Mouse (Mus musculus) kidney, embryonic 16.5 days (tissue): ENCODE measurements around the gene Tax1bp3. TPM values are rescaled to one million over a fixed set of nuclear protein-coding genes. Genes with fewer than 3 reads are reported as not detected.

Source experiments
- ATAC-seq: fragments of 200-750 bp; cut with Nextera tagmentation; 2 replicates; pipeline ENCODE4 v1.8.0; 2017; ENCODE audit warnings: moderate TSS enrichment; ENCODE audit not compliant: low FRiP score, low TSS enrichment
- H3K27ac ChIP-seq: fragments of 300-500 bp; sonication (generic); 2 replicates; pipeline ENCODE4 v1.5.1; 2014; ENCODE audit warnings: low read length
- H3K27me3 ChIP-seq: fragments of 300-500 bp; sonication (generic); 2 replicates; pipeline ENCODE4 v1.6.1; 2014; ENCODE audit warnings: low read length, control low read depth, mixed read lengths; ENCODE audit not compliant: insufficient read depth
- H3K36me3 ChIP-seq: fragments of 300-500 bp; sonication (generic); 2 replicates; pipeline ENCODE4 v1.6.1; 2014; ENCODE audit warnings: low read length, control low read depth, mixed read lengths; ENCODE audit not compliant: insufficient read depth
- H3K4me1 ChIP-seq: fragments of 300-500 bp; sonication (generic); 2 replicates; pipeline ENCODE4 v1.6.1; 2014; ENCODE audit warnings: low read length, control low read depth, mixed read lengths; ENCODE audit not compliant: insufficient read depth
- H3K4me2 ChIP-seq: fragments of 300-500 bp; sonication (generic); replicated peaks from 2 replicates; pipeline ENCODE4 v1.6.1; 2014; ENCODE audit warnings: low read depth, low read length
- H3K4me3 ChIP-seq: fragments of 300-500 bp; sonication (generic); 2 replicates; pipeline ENCODE4 v1.5.1; 2014; ENCODE audit warnings: mild to moderate bottlenecking, low read length
- H3K9ac ChIP-seq: fragments of 300-500 bp; sonication (generic); replicated peaks from 2 replicates; pipeline ENCODE4 v1.6.1; 2014; ENCODE audit warnings: low read length
- H3K9me3 ChIP-seq: fragments of 300-500 bp; sonication (generic); 2 replicates; pipeline ENCODE4 v1.6.1; 2016; ENCODE audit warnings: low read length, control low read depth
- WGBS: fragments of 180-500 bp; shearing (Covaris S2); extraction: QIAGEN DNeasy Blood & Tissue Kit; methylation state at CpG from one replicate; pipeline ENCODE4 v1.1.7; 2014; 5-methylcytosine and 5-hydroxymethylcytosine counted together
- polyA plus RNA-seq: library from polyadenylated mRNA; unstranded; fragments of >200 nt; fragmentation: Nextera tagmentation; extraction: Ambion mirVana; gene quantifications from 2 replicates; pipeline ENCODE4 v1.2.1, GENCODE M21; 2015

Tax1bp3 gene
- polyA plus RNA-seq, 1 experiment from 2014 or later: 251 TPM

GRCm38 (mm10) chr11:73146026-73146974 is 30.6 kb upstream of the Tax1bp3 start:
- no peaks in the 10 kb centered on the region for H3K9me3 ChIP-seq
- ATAC-seq: no peak
- no peaks in the 10 kb centered on the region for H3K36me3 ChIP-seq
- H3K27me3 ChIP-seq: no peaks in the 10 kb centered on the region
- no peak overlapping the region for H3K4me3 ChIP-seq
- WGBS: 48% methylated on average over 11 of the region's 11 CpGs
- H3K4me2 ChIP-seq: no peak overlapping the region
- no peak overlapping the region for H3K27ac ChIP-seq
- no peak overlapping the region for H3K9ac ChIP-seq
- H3K4me1 ChIP-seq: no peaks in the 10 kb centered on the region

DNA sequence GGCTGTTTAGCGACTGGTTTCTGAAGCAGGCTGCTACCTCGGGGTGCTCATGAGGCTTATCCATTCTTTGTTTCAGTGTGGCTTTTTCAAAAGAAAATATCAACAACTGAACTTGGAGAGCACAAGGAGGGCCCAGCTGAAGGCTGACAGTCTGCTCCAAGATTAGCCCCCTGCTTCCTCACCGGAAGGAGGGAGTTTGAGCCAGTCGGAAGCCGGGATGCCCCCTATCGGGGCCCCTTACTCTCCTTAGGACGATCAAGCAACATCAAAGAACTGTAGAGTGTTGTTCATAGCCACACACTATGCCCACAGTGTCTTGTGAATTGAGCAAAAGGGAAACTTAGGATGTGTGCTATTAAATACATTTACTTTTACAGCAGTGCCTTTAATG is 29.9 kb upstream of the Tax1bp3 start:
- 50% methylated on average over 7 of the region's 7 CpGs for WGBS
- Histone ChIP-seq H3K4me2 (no peak overlapping the region), H3K36me3 (no peaks in the 10 kb centered on the region), H3K9me3 (no peaks in the 10 kb centered on the region), H3K4me1 (no peaks in the 10 kb centered on the region), H3K27ac (no peak overlapping the region), H3K9ac (no peak overlapping the region), H3K27me3 (no peaks in the 10 kb centered on the region), H3K4me3 (no peak overlapping the region)
- no peak for ATAC-seq

GRCm38 (mm10) chr11:73148209-73148608 is 28.7 kb upstream of the Tax1bp3 start:
- Histone ChIP-seq H3K27ac (no peak overlapping the region), H3K36me3 (no peaks in the 10 kb centered on the region), H3K4me1 (no peaks in the 10 kb centered on the region), H3K9me3 (no peaks in the 10 kb centered on the region), H3K4me2 (no peak overlapping the region), H3K9ac (no peak overlapping the region), H3K27me3 (no peaks in the 10 kb centered on the region), H3K4me3 (no peak overlapping the region)
- no peak for ATAC-seq
- WGBS: 82% methylated on average over 9 of the region's 9 CpGs

- Histone ChIP-seq H3K9ac (no peak overlapping the region), H3K4me3 (no peak overlapping the region), H3K9me3 (no peaks in the 10 kb centered on the region), H3K27ac (no peak overlapping the region), H3K4me2 (no peak overlapping the region), H3K4me1 (no peaks in the 10 kb centered on the region), H3K27me3 (peaks cover 15% of the 10 kb centered on the region), H3K36me3 (no peaks in the 10 kb centered on the region)
- WGBS: 74% methylated on average over 6 of the region's 6 CpGs
- ATAC-seq: no peak
Measured at GRCm38 (mm10) chr11:73155071-73155470, 21.8 kb upstream of the Tax1bp3 start.

GRCm38 (mm10) chr11:73159957-73160810 is 16.7 kb upstream of the Tax1bp3 start, which contains the start of gene P2rx5:
Gene P2rx5 (plus strand): TSS chr11:73160421.
- no peaks in the 10 kb centered on the region for H3K36me3 ChIP-seq
- H3K4me1 ChIP-seq: peaks cover 8% of the 10 kb centered on the region
- H3K9ac ChIP-seq: peak within 1 kb of the TSS; percentile 63
- no peaks in the 10 kb centered on the region for H3K9me3 ChIP-seq
- H3K4me2 ChIP-seq: peak within 1 kb of the TSS; percentile 86
- peak; percentile 87 for ATAC-seq
- H3K4me3 ChIP-seq: peak within 1 kb of the TSS; percentile 46
- 2% methylated on average over 49 of the region's 49 CpGs for WGBS
- H3K27ac ChIP-seq: no peak within 1 kb of the TSS
- H3K27me3 ChIP-seq: peaks cover 23% of the 10 kb centered on the region

GRCm38 (mm10) chr11:73160811-73161200 is 16.1 kb upstream of the Tax1bp3 start:
- peaks cover 8% of the 10 kb centered on the region for H3K4me1 ChIP-seq
- peak overlapping the region; percentile 86 for H3K4me2 ChIP-seq
- whole genome bisulfite sequencing: 20% methylated on average over 6 of the region's 6 CpGs
- peak overlapping the region; percentile 63 for H3K9ac ChIP-seq
- H3K4me3 ChIP-seq: peak overlapping the region; percentile 46
- H3K27ac ChIP-seq: no peak overlapping the region
- no peaks in the 10 kb centered on the region for H3K9me3 ChIP-seq
- H3K36me3 ChIP-seq: no peaks in the 10 kb centered on the region
- peak; percentile 50 for ATAC-seq
- peaks cover 23% of the 10 kb centered on the region for H3K27me3 ChIP-seq

- H3K36me3 ChIP-seq: no peaks in the 10 kb centered on the region
- no peak for ATAC-seq
Measured at GRCm38 (mm10) chr11:73161616-73162015, 15.3 kb upstream of the Tax1bp3 start.

DNA sequence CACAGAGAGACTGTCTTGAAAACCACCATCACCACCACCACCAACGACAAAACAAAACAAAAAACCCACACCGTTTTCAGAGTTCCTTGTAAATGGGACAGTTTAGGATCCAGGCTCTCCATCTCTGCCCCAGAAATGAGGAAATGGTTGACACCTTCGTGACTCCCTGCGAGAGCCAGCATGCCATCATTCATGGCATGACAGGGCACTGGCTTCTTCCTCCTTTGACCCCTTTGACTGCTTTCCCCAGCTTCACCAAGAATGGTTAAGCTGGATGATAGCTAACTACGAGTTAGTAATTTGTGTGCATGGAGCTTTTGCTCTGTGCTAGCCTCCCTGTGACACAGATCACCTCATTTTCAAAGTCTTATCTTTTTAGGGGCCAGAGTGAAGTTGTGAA is 14.6 kb upstream of the Tax1bp3 start:
- no peak for ATAC-seq
- Histone ChIP-seq H3K36me3 (no peaks in the 10 kb centered on the region), H3K4me1 (peaks cover 8% of the 10 kb centered on the region), H3K4me3 (no peak overlapping the region), H3K27me3 (peaks cover 21% of the 10 kb centered on the region), H3K27ac (no peak overlapping the region), H3K4me2 (no peak overlapping the region), H3K9me3 (no peaks in the 10 kb centered on the region), H3K9ac (no peak overlapping the region)
- 45% methylated on average over 5 of the region's 5 CpGs for WGBS

More at GRCm38 (mm10) chr11:73161616-73162015, 15.3 kb upstream of the Tax1bp3 start:
- peaks cover 23% of the 10 kb centered on the region for H3K27me3 ChIP-seq
- H3K4me2 ChIP-seq: no peak overlapping the region
- 84% methylated on average over 4 of the region's 4 CpGs for WGBS
- H3K9ac ChIP-seq: no peak overlapping the region
- H3K9me3 ChIP-seq: no peaks in the 10 kb centered on the region
- peaks cover 8% of the 10 kb centered on the region for H3K4me1 ChIP-seq
- H3K27ac ChIP-seq: no peak overlapping the region
- H3K4me3 ChIP-seq: no peak overlapping the region

GRCm38 (mm10) chr11:73168071-73168470 is 8.8 kb upstream of the Tax1bp3 start:
- ATAC-seq: no peak

More at GRCm38 (mm10) chr11:73168071-73168470, 8.8 kb upstream of the Tax1bp3 start:
- Histone ChIP-seq H3K9me3 (no peaks in the 10 kb centered on the region), H3K27me3 (no peaks in the 10 kb centered on the region), H3K36me3 (no peaks in the 10 kb centered on the region; the same call in 1 of the 2 replicates), H3K27ac (no peak overlapping the region), H3K9ac (no peak overlapping the region), H3K4me3 (no peak overlapping the region), H3K4me2 (no peak overlapping the region), H3K4me1 (0 out of 2 replicates have a peak, but pooled peaks cover 10% of the 10 kb centered on the region)
- WGBS: 78% methylated on average over 8 of the region's 8 CpGs
